Mouse (Mus musculus) liver, embryonic 13.5 days (tissue): Measurements from ENCODE around the gene Ocm. TPM values are rescaled to one million over a fixed set of nuclear protein-coding genes. Genes with fewer than 3 reads are reported as not detected.
"Not testable (repeated sequence)": the region's sequence is repeated elsewhere in the genome, so short reads cannot be mapped to it uniquely, and the experiment has no call there.

Experiments
- ATAC-seq: fragments of 200-750 bp; cut with Nextera tagmentation; 2 replicates; pipeline ENCODE4 v1.8.0; 2017; ENCODE audit warnings: low read depth, mild to moderate bottlenecking, moderate number of reproducible peaks, moderate library complexity
- DNase-seq: peaks from one replicate; pipeline ENCODE4 v3.0.0; 2022
- H3K27ac ChIP-seq: fragments of 300-500 bp; sonication (generic); 2 replicates; pipeline ENCODE4 v1.5.1; 2015; ENCODE audit warnings: moderate library complexity, mild to moderate bottlenecking, inconsistent platforms
- H3K27me3 ChIP-seq: fragments of 300-500 bp; sonication (generic); 2 replicates; pipeline ENCODE4 v1.6.1; 2015; ENCODE audit warnings: mild to moderate bottlenecking, inconsistent platforms
- H3K36me3 ChIP-seq: fragments of 300-500 bp; sonication (generic); 2 replicates; pipeline ENCODE4 v1.6.1; 2015; ENCODE audit warnings: mild to moderate bottlenecking, inconsistent platforms
- H3K4me1 ChIP-seq: fragments of 300-500 bp; sonication (generic); replicated peaks from 2 replicates; pipeline ENCODE4 v1.6.1; 2015; ENCODE audit warnings: inconsistent platforms
- H3K4me2 ChIP-seq: fragments of 300-500 bp; sonication (generic); 2 replicates; pipeline ENCODE4 v1.6.1; 2015; ENCODE audit warnings: inconsistent platforms, mild to moderate bottlenecking, moderate library complexity
- H3K4me3 ChIP-seq: fragments of 300-500 bp; sonication (generic); replicated peaks from 2 replicates; pipeline ENCODE4 v1.5.1; 2015; ENCODE audit warnings: mild to moderate bottlenecking, inconsistent platforms
- H3K9ac ChIP-seq: fragments of 300-500 bp; sonication (generic); 2 replicates; pipeline ENCODE4 v1.6.1; 2015; ENCODE audit warnings: mild to moderate bottlenecking, inconsistent platforms
- H3K9me3 ChIP-seq: fragments of 300-500 bp; sonication (generic); replicated peaks from 2 replicates; pipeline ENCODE4 v1.6.1; 2016; ENCODE audit warnings: inconsistent platforms
- WGBS: fragments of 180-500 bp; shearing (Covaris S2); methylation state at CpG from one replicate; pipeline ENCODE4 v1.1.7; 2015; ENCODE audit not compliant: insufficient replicate concordance; 5-methylcytosine and 5-hydroxymethylcytosine counted together
- polyA plus RNA-seq: library from polyadenylated mRNA; unstranded; fragments of >200 nt; fragmentation: Nextera tagmentation; extraction: Ambion mirVana; gene quantifications from 2 replicates; pipeline ENCODE4 v1.2.1, GENCODE M21; 2015

The Ocm gene
- polyA plus RNA-seq, 1 experiment from 2014 or later = not detected

- Histone ChIP-seq H3K9ac (no peak overlapping the region), H3K4me3 (no peak overlapping the region), H3K36me3 (no peaks in the 10 kb centered on the region), H3K9me3 (0 out of 2 replicates have a peak, but pooled peaks cover 3% of the 10 kb centered on the region), H3K4me2 (0 out of 2 replicates have a peak overlapping the region, but pooled peaks have one; percentile 14), H3K27ac (no peak overlapping the region), H3K4me1 (peaks cover 9% of the 10 kb centered on the region), H3K27me3 (peaks cover 3% of the 10 kb centered on the region; the same call in 1 of the 2 replicates)
- ATAC-seq (no peak), DNase-seq (no peak)
- WGBS = 71% methylated on average over 5 of the region's 5 CpGs
Measured at GRCm38 (mm10) chr5:144039886-144040285, 13.4 kb upstream of the Ocm start.

- peaks cover 9% of the 10 kb centered on the region for H3K4me1 ChIP-seq
- H3K4me2 ChIP-seq = 0 out of 2 replicates have a peak overlapping the region, but pooled peaks have one; percentile 14
- H3K36me3 ChIP-seq = no peaks in the 10 kb centered on the region
- no peak overlapping the region for H3K27ac ChIP-seq
- H3K27me3 ChIP-seq = peaks cover 3% of the 10 kb centered on the region; the same call in 1 of the 2 replicates
- no peak overlapping the region for H3K9ac ChIP-seq
- ATAC-seq (peak; percentile 81), DNase-seq (peak; percentile 31)
- 43% methylated on average over 9 of the region's 9 CpGs for WGBS
- no peak overlapping the region for H3K4me3 ChIP-seq
- 0 out of 2 replicates have a peak, but pooled peaks cover 3% of the 10 kb centered on the region for H3K9me3 ChIP-seq
Measured at GRCm38 (mm10) chr5:144039156-144039675, 12.7 kb upstream of the Ocm start.

DNA sequence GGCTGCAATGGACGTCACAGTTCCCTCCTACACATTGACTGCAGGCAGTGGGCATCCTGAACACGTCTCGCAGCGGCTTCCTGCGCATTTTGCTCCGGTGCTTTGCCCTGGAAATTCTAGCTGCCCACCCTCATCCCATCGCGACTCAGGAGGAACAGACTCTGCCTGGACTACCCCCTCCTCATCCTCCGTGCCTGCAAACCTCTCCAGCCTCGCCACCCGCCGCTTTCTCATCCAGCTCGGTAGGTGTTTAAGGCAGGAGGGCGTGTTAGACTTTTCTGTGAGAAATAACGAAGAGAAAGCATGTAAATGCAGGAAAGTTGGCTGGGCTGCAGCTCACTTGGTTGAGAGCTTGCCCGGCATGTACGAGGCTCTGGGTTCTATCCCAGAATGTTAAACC lies 10.5 kb upstream of the Ocm start:
- 42% methylated on average over 17 of the region's 17 CpGs for WGBS
- peaks cover 9% of the 10 kb centered on the region for H3K4me1 ChIP-seq
- ATAC-seq = no peak

DNA sequence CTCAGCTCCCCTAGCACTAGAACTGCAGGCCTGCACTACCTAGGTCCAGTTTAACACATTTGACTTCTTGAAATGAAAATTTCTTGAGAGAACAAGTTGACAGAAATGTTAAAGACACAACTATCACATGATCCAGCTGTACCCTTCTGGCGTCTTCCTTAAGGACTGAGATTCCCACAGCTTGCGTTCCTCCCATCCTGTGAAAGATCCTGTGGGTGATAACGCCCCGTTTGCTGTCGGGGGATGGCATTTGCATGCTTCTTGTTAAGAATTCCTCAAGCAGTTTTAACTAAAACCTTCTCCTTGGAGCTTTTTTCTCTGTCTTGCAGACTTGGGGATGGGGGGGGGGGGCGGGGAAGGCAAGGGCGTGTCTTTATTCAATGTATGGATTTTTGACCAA lies 8.1 kb upstream of the Ocm start:
- DNase-seq (no peak), ATAC-seq (no peak)
- Histone ChIP-seq H3K4me2 (no peak overlapping the region), H3K9me3 (0 out of 2 replicates have a peak, but pooled peaks cover 1% of the 10 kb centered on the region), H3K9ac (no peak overlapping the region), H3K36me3 (no peaks in the 10 kb centered on the region), H3K27ac (no peak overlapping the region), H3K4me3 (no peak overlapping the region), H3K27me3 (peaks cover 3% of the 10 kb centered on the region; the same call in 1 of the 2 replicates), H3K4me1 (peaks cover 7% of the 10 kb centered on the region)
- WGBS = 50% methylated on average over 7 of the region's 7 CpGs

More for the DNA sequence above, 10.5 kb upstream of the Ocm start:
- no peak overlapping the region for H3K4me2 ChIP-seq
- 0 out of 2 replicates have a peak, but pooled peaks cover 3% of the 10 kb centered on the region for H3K9me3 ChIP-seq
- H3K36me3 ChIP-seq = no peaks in the 10 kb centered on the region
- no peak overlapping the region for H3K4me3 ChIP-seq
- no peak for DNase-seq
- no peak overlapping the region for H3K27ac ChIP-seq
- peaks cover 3% of the 10 kb centered on the region; the same call in 1 of the 2 replicates for H3K27me3 ChIP-seq
- H3K9ac ChIP-seq = no peak overlapping the region

- Histone ChIP-seq H3K4me3 (no peak overlapping the region), H3K36me3 (no peaks in the 10 kb centered on the region), H3K4me1 (no peaks in the 10 kb centered on the region), H3K27me3 (peaks cover 3% of the 10 kb centered on the region; the same call in 1 of the 2 replicates), H3K9ac (no peak overlapping the region), H3K27ac (no peak overlapping the region), H3K9me3 (no peaks in the 10 kb centered on the region), H3K4me2 (no peak overlapping the region)
- WGBS = 69% methylated on average over 7 of the region's 7 CpGs
- DNase-seq (no peak), ATAC-seq (no peak)
Measured at GRCm38 (mm10) chr5:144032491-144032890, 6.0 kb upstream of the Ocm start.

DNA sequence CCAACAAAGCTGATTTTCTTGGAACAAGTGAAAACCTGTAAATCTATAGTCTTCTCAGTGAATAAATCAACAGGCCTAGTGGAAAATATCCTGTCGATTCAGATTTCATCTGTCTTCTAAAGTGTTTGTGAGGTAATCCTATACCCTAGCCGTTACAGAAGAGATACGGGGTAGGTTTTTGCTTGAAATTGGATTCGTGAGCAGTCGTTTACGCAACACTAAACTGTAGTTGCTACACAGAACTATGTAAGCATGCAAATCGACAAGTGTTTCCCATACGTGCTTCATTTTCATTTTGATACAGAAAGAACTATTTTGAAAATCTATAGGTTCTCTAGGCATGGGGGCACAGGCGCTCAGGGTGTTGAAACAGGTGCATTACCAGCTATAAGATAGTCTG lies 10.6 kb downstream of the Ocm start:
- DNase-seq = no peak
- Histone ChIP-seq H3K27ac (no peak overlapping the region), H3K27me3 (no peaks in the 10 kb centered on the region), H3K4me1 (peaks cover 26% of the 10 kb centered on the region), H3K4me3 (no peak overlapping the region), H3K36me3 (peaks cover 18% of the 10 kb centered on the region), H3K4me2 (no peak overlapping the region), H3K9me3 (no peaks in the 10 kb centered on the region), H3K9ac (no peak overlapping the region)
- 79% methylated on average over 9 of the region's 9 CpGs for WGBS
- ATAC-seq = no peak

- H3K4me1 ChIP-seq = peaks cover 26% of the 10 kb centered on the region
- DNase-seq (no peak), ATAC-seq (no peak)
- peak overlapping the region; percentile 72 for H3K4me2 ChIP-seq
- H3K36me3 ChIP-seq = peaks cover 24% of the 10 kb centered on the region
- no peaks in the 10 kb centered on the region for H3K27me3 ChIP-seq
- peak overlapping the region; percentile 86; the same call in 1 of the 2 replicates for H3K27ac ChIP-seq
- H3K4me3 ChIP-seq = peak overlapping the region; percentile 87
- WGBS = 42% methylated on average over 3 of the region's 3 CpGs
- no peak overlapping the region for H3K9ac ChIP-seq
- H3K9me3 ChIP-seq = no peaks in the 10 kb centered on the region
Measured at GRCm38 (mm10) chr5:144015312-144015650, 11.2 kb downstream of the Ocm start.

- H3K27ac ChIP-seq = peak within 1 kb of the TSS; percentile 86
- peak; percentile 100 for ATAC-seq
- H3K36me3 ChIP-seq = peaks cover 27% of the 10 kb centered on the region
- peaks cover 26% of the 10 kb centered on the region for H3K4me1 ChIP-seq
- H3K9me3 ChIP-seq = no peaks in the 10 kb centered on the region
- peak within 1 kb of the TSS; percentile 87 for H3K4me3 ChIP-seq
- no peaks in the 10 kb centered on the region for H3K27me3 ChIP-seq
- peak within 1 kb of the TSS; percentile 86 for H3K9ac ChIP-seq
- WGBS = 3% methylated on average over 47 of the region's 47 CpGs
- DNase-seq = peak; percentile 77
- peak within 1 kb of the TSS; percentile 72 for H3K4me2 ChIP-seq
Measured at GRCm38 (mm10) chr5:144014551-144015311, 11.7 kb downstream of the Ocm start, which contains the start of gene Ccz1. Ccz1 (minus strand) TSS chr5:144014877.

- WGBS = 35% methylated on average over 13 of the region's 13 CpGs
- not testable (repeated sequence) for H3K9me3 ChIP-seq, H3K27me3 ChIP-seq, DNase-seq, ATAC-seq
- peak overlapping the region; percentile 86 for H3K9ac ChIP-seq
- peak overlapping the region; percentile 72 for H3K4me2 ChIP-seq
- H3K36me3 ChIP-seq = peaks cover 39% of the 10 kb centered on the region
- peak overlapping the region; percentile 53 for H3K27ac ChIP-seq
- peak overlapping the region; percentile 87 for H3K4me3 ChIP-seq
- H3K4me1 ChIP-seq = peaks cover 26% of the 10 kb centered on the region
Measured at GRCm38 (mm10) chr5:144013366-144014134, 12.9 kb downstream of the Ocm start.

- no peak overlapping the region for H3K27ac ChIP-seq
Measured at GRCm38 (mm10) chr5:144002461-144003192, 23.8 kb downstream of the Ocm start.

More at GRCm38 (mm10) chr5:144002461-144003192, 23.8 kb downstream of the Ocm start:
- 81% methylated on average over 15 of the region's 15 CpGs for WGBS
- DNase-seq = no peak
- H3K4me3 ChIP-seq = no peak overlapping the region
- H3K9ac ChIP-seq = no peak overlapping the region
- no peak overlapping the region for H3K4me2 ChIP-seq
- H3K27me3 ChIP-seq = no peaks in the 10 kb centered on the region
- H3K4me1 ChIP-seq = no peaks in the 10 kb centered on the region
- peaks cover 88% of the 10 kb centered on the region for H3K36me3 ChIP-seq
- ATAC-seq = no peak
- H3K9me3 ChIP-seq = no peaks in the 10 kb centered on the region
